Mouse (Mus musculus) lung, embryonic 15.5 days (tissue): ENCODE data around the gene Esam. TPM values are rescaled to one million over a fixed set of nuclear protein-coding genes. Genes with fewer than 3 reads are reported as not detected.
A peak's percentile ranks its signal among the peaks of the same experiment; 100 is the strongest.

Experiments used
- ATAC-seq: fragments of 200-750 bp; cut with Nextera tagmentation; 2 replicates; pipeline ENCODE4 v1.8.0; 2017; ENCODE audit warnings: moderate number of reproducible peaks, borderline replicate concordance; ENCODE audit not compliant: low FRiP score, low TSS enrichment; ENCODE audit errors: extremely low read depth
- H3K27ac ChIP-seq: fragments of 300-500 bp; sonication (generic); 2 replicates; pipeline ENCODE4 v1.5.1; 2015; ENCODE audit warnings: moderate library complexity, mild to moderate bottlenecking, inconsistent platforms
- H3K27me3 ChIP-seq: fragments of 300-500 bp; sonication (generic); 2 replicates; pipeline ENCODE4 v1.6.1; 2015; ENCODE audit warnings: inconsistent platforms
- H3K36me3 ChIP-seq: fragments of 300-500 bp; sonication (generic); 2 replicates; pipeline ENCODE4 v1.6.1; 2015; ENCODE audit warnings: inconsistent platforms
- H3K4me1 ChIP-seq: fragments of 300-500 bp; sonication (generic); 2 replicates; pipeline ENCODE4 v1.6.1; 2015; ENCODE audit warnings: inconsistent platforms
- H3K4me2 ChIP-seq: fragments of 300-500 bp; sonication (generic); 2 replicates; pipeline ENCODE4 v1.6.1; 2015; ENCODE audit warnings: inconsistent platforms, mild to moderate bottlenecking, moderate library complexity
- H3K4me3 ChIP-seq: fragments of 300-500 bp; sonication (generic); 2 replicates; pipeline ENCODE4 v1.5.1; 2015; ENCODE audit warnings: mild to moderate bottlenecking, inconsistent platforms
- H3K9ac ChIP-seq: fragments of 300-500 bp; sonication (generic); 2 replicates; pipeline ENCODE4 v1.6.1; 2015; ENCODE audit warnings: inconsistent platforms
- H3K9me3 ChIP-seq: fragments of 300-500 bp; sonication (generic); 2 replicates; pipeline ENCODE4 v1.6.1; 2016; ENCODE audit warnings: inconsistent platforms
- WGBS: fragments of 180-500 bp; shearing (Covaris S2); methylation state at CpG from one replicate; pipeline ENCODE4 v1.1.7; 2015; 5-methylcytosine and 5-hydroxymethylcytosine counted together
- polyA plus RNA-seq: library from polyadenylated mRNA; unstranded; fragments of >200 nt; fragmentation: Nextera tagmentation; extraction: Ambion mirVana; gene quantifications from 2 replicates; pipeline ENCODE4 v1.2.1, GENCODE M21; 2015

Gene Esam
- polyA plus RNA-seq, 1 experiment from 2014 or later: 178 TPM

GRCm38 (mm10) chr9:37545847-37546452 lies 18.1 kb downstream of the Esam start:
- Histone ChIP-seq H3K4me2 (0 out of 2 replicates have a peak overlapping the region, but pooled peaks have one; percentile 17), H3K27me3 (peaks cover 29% of the 10 kb centered on the region)

GRCm38 (mm10) chr9:37546889-37547288 lies 19.0 kb downstream of the Esam start:
- H3K36me3 ChIP-seq: no peaks in the 10 kb centered on the region
- H3K9ac ChIP-seq: no peak overlapping the region
- no peak overlapping the region for H3K4me2 ChIP-seq
- peaks cover 37% of the 10 kb centered on the region for H3K27me3 ChIP-seq
- peaks cover 31% of the 10 kb centered on the region for H3K4me1 ChIP-seq
- H3K4me3 ChIP-seq: no peak overlapping the region
- 75% methylated on average over 1 of the region's 1 CpGs for WGBS
- no peaks in the 10 kb centered on the region for H3K9me3 ChIP-seq
- no peak overlapping the region for H3K27ac ChIP-seq
- ATAC-seq: no peak

More at GRCm38 (mm10) chr9:37545847-37546452, 18.1 kb downstream of the Esam start:
- Histone ChIP-seq H3K4me1 (peaks cover 24% of the 10 kb centered on the region), H3K36me3 (no peaks in the 10 kb centered on the region), H3K4me3 (no peak overlapping the region), H3K27ac (no peak overlapping the region), H3K9me3 (no peaks in the 10 kb centered on the region), H3K9ac (no peak overlapping the region)
- 19% methylated on average over 27 of the region's 27 CpGs for WGBS
- ATAC-seq: no peak

GRCm38 (mm10) chr9:37550435-37550834 lies 22.6 kb downstream of the Esam start:
- H3K27ac ChIP-seq: no peak overlapping the region
- H3K4me1 ChIP-seq: peaks cover 24% of the 10 kb centered on the region
- H3K27me3 ChIP-seq: peaks cover 43% of the 10 kb centered on the region
- H3K36me3 ChIP-seq: no peaks in the 10 kb centered on the region
- no peak overlapping the region for H3K4me3 ChIP-seq
- 72% methylated on average over 1 of the region's 1 CpGs for WGBS
- H3K9me3 ChIP-seq: no peaks in the 10 kb centered on the region
- no peak overlapping the region for H3K9ac ChIP-seq
- ATAC-seq: no peak
- no peak overlapping the region for H3K4me2 ChIP-seq

GRCm38 (mm10) chr9:37551751-37552531 lies 24.1 kb downstream of the Esam start:
- H3K27ac ChIP-seq: no peak overlapping the region
- ATAC-seq: peak; percentile 19; the same call in 1 of the 2 replicates
- peaks cover 18% of the 10 kb centered on the region for H3K4me1 ChIP-seq
- H3K9ac ChIP-seq: peak overlapping the region; percentile 37; the same call in 1 of the 2 replicates
- H3K4me2 ChIP-seq: peak overlapping the region; percentile 83
- H3K4me3 ChIP-seq: peak overlapping the region; percentile 47
- whole genome bisulfite sequencing: 2% methylated on average over 23 of the region's 23 CpGs
- H3K27me3 ChIP-seq: peaks cover 31% of the 10 kb centered on the region
- H3K9me3 ChIP-seq: no peaks in the 10 kb centered on the region
- H3K36me3 ChIP-seq: no peaks in the 10 kb centered on the region

GRCm38 (mm10) chr9:37552536-37553293 lies 24.8 kb downstream of the Esam start, which contains the start of gene Nrgn:
Gene Nrgn, minus strand, starts transcription at chr9:37552904.
- Histone ChIP-seq H3K27ac (no peak within 1 kb of the TSS), H3K4me2 (peak within 1 kb of the TSS; percentile 83), H3K9ac (peak within 1 kb of the TSS; percentile 37; the same call in 1 of the 2 replicates), H3K4me1 (peaks cover 18% of the 10 kb centered on the region), H3K36me3 (no peaks in the 10 kb centered on the region), H3K27me3 (peaks cover 31% of the 10 kb centered on the region), H3K9me3 (no peaks in the 10 kb centered on the region), H3K4me3 (peak within 1 kb of the TSS; percentile 47)
- peak; percentile 93 for ATAC-seq
- WGBS: 4% methylated on average over 31 of the region's 31 CpGs

GRCm38 (mm10) chr9:37554279-37554678 lies 26.4 kb downstream of the Esam start:
- Histone ChIP-seq H3K27me3 (peaks cover 31% of the 10 kb centered on the region), H3K9ac (no peak overlapping the region), H3K36me3 (no peaks in the 10 kb centered on the region), H3K4me2 (no peak overlapping the region), H3K27ac (no peak overlapping the region), H3K4me3 (no peak overlapping the region), H3K9me3 (no peaks in the 10 kb centered on the region), H3K4me1 (peaks cover 18% of the 10 kb centered on the region)
- WGBS: 83% methylated on average over 1 of the region's 1 CpGs
- ATAC-seq: no peak

- H3K4me1 ChIP-seq: peaks cover 18% of the 10 kb centered on the region
- no peak within 1 kb of the TSS for H3K4me2 ChIP-seq
- no peak within 1 kb of the TSS for H3K9ac ChIP-seq
- ATAC-seq: no peak
- H3K9me3 ChIP-seq: no peaks in the 10 kb centered on the region
- H3K36me3 ChIP-seq: no peaks in the 10 kb centered on the region
- H3K27ac ChIP-seq: no peak within 1 kb of the TSS
- WGBS: 23% methylated on average over 7 of the region's 7 CpGs
- H3K4me3 ChIP-seq: no peak within 1 kb of the TSS
- peaks cover 27% of the 10 kb centered on the region for H3K27me3 ChIP-seq
These were observed 27.2 kb downstream of the Esam start, which contains the start of gene Siae for GRCm38 (mm10) chr9:37554838-37555748. Gene Siae, plus strand, starts transcription at chr9:37555698.

GRCm38 (mm10) chr9:37556366-37556765 lies 28.5 kb downstream of the Esam start:
- Histone ChIP-seq H3K9me3 (no peaks in the 10 kb centered on the region), H3K4me2 (no peak overlapping the region), H3K9ac (no peak overlapping the region), H3K4me3 (no peak overlapping the region), H3K36me3 (no peaks in the 10 kb centered on the region), H3K27me3 (peaks cover 15% of the 10 kb centered on the region; the same call in 1 of the 2 replicates), H3K4me1 (peaks cover 16% of the 10 kb centered on the region), H3K27ac (no peak overlapping the region)
- 69% methylated on average over 3 of the region's 3 CpGs for WGBS
- ATAC-seq: no peak

- 93% methylated on average over 2 of the region's 2 CpGs for WGBS
These were observed 32.7 kb downstream of the Esam start for GRCm38 (mm10) chr9:37560617-37561016.

GRCm38 (mm10) chr9:37563805-37564204 lies 35.9 kb downstream of the Esam start:
- H3K9ac ChIP-seq: no peak overlapping the region
- H3K4me2 ChIP-seq: no peak overlapping the region
- no peaks in the 10 kb centered on the region for H3K27me3 ChIP-seq
- no peaks in the 10 kb centered on the region for H3K36me3 ChIP-seq
- 29% methylated on average over 1 of the region's 1 CpGs for WGBS
- H3K27ac ChIP-seq: no peak overlapping the region
- peaks cover 14% of the 10 kb centered on the region for H3K4me1 ChIP-seq
- no peak for ATAC-seq
- H3K9me3 ChIP-seq: no peaks in the 10 kb centered on the region
- H3K4me3 ChIP-seq: no peak overlapping the region

More at GRCm38 (mm10) chr9:37560617-37561016, 32.7 kb downstream of the Esam start:
- H3K27ac ChIP-seq: no peak overlapping the region
- no peak overlapping the region for H3K4me2 ChIP-seq
- H3K9me3 ChIP-seq: no peaks in the 10 kb centered on the region
- H3K4me1 ChIP-seq: no peaks in the 10 kb centered on the region
- H3K36me3 ChIP-seq: no peaks in the 10 kb centered on the region
- no peak overlapping the region for H3K4me3 ChIP-seq
- no peak overlapping the region for H3K9ac ChIP-seq
- no peak for ATAC-seq
- H3K27me3 ChIP-seq: no peaks in the 10 kb centered on the region

- ATAC-seq: no peak
- Histone ChIP-seq H3K4me2 (no peak overlapping the region), H3K27me3 (no peaks in the 10 kb centered on the region), H3K9ac (no peak overlapping the region), H3K4me1 (peaks cover 21% of the 10 kb centered on the region), H3K36me3 (no peaks in the 10 kb centered on the region), H3K4me3 (no peak overlapping the region), H3K27ac (no peak overlapping the region), H3K9me3 (no peaks in the 10 kb centered on the region)
- 87% methylated on average over 2 of the region's 2 CpGs for WGBS
These were observed 39.1 kb downstream of the Esam start for GRCm38 (mm10) chr9:37567019-37567418.
